Mouse (Mus musculus) thymus, postnatal 14 days (tissue): Measurements from ENCODE around the gene Pcbp2.

Experiments used
- DNase-seq: peaks from one replicate; pipeline ENCODE4 v3.0.0; 2021

Pcbp2 gene

GRCm38 (mm10) chr15:102468675-102469370 lies 1.5 kb upstream of the Pcbp2 start:
- DNase-seq: no peak

- DNase-seq: peak; percentile 86
These were observed 411 bp downstream of the Pcbp2 start for GRCm38 (mm10) chr15:102470605-102471294.

- no peak for DNase-seq
These were observed 931 bp downstream of the Pcbp2 start for GRCm38 (mm10) chr15:102471295-102471645.

GRCm38 (mm10) chr15:102471727-102472126 lies 1.4 kb downstream of the Pcbp2 start:
- DNase-seq: no peak

GRCm38 (mm10) chr15:102473246-102473645 lies 2.9 kb downstream of the Pcbp2 start:
- no peak for DNase-seq

GRCm38 (mm10) chr15:102474520-102474919 lies 4.2 kb downstream of the Pcbp2 start:
- DNase-seq: no peak

- no peak for DNase-seq
These were observed 12.8 kb downstream of the Pcbp2 start for GRCm38 (mm10) chr15:102483136-102483535.

GRCm38 (mm10) chr15:102485853-102486252 lies 15.5 kb downstream of the Pcbp2 start:
- no peak for DNase-seq

GRCm38 (mm10) chr15:102487664-102488063 lies 17.3 kb downstream of the Pcbp2 start:
- no peak for DNase-seq

- DNase-seq: no peak
These were observed 28.0 kb downstream of the Pcbp2 start for GRCm38 (mm10) chr15:102498322-102498721.

GRCm38 (mm10) chr15:102499370-102499769 lies 29.0 kb downstream of the Pcbp2 start:
- DNase-seq: no peak

GRCm38 (mm10) chr15:102499851-102500250 lies 29.5 kb downstream of the Pcbp2 start:
- DNase-seq: no peak

GRCm38 (mm10) chr15:102500479-102500878 lies 30.1 kb downstream of the Pcbp2 start:
- no peak for DNase-seq

- DNase-seq: no peak
These were observed 30.9 kb downstream of the Pcbp2 start for GRCm38 (mm10) chr15:102501084-102501814.

GRCm38 (mm10) chr15:102502254-102502840 lies 32.0 kb downstream of the Pcbp2 start:
- DNase-seq: no peak

GRCm38 (mm10) chr15:102503447-102503846 lies 33.1 kb downstream of the Pcbp2 start, which contains the start of gene Gm10337:
Gm10337 (plus strand) TSS chr15:102503722.
- no peak for DNase-seq

- DNase-seq: no peak
These were observed 33.8 kb downstream of the Pcbp2 start for GRCm38 (mm10) chr15:102503924-102504782.

- no peak for DNase-seq
These were observed 34.9 kb downstream of the Pcbp2 start for GRCm38 (mm10) chr15:102505073-102505769.

- DNase-seq: no peak
These were observed 35.6 kb downstream of the Pcbp2 start for GRCm38 (mm10) chr15:102505770-102506463.

- no peak for DNase-seq
These were observed 36.1 kb downstream of the Pcbp2 start for GRCm38 (mm10) chr15:102506464-102506830.

- no peak for DNase-seq
These were observed 36.5 kb downstream of the Pcbp2 start for GRCm38 (mm10) chr15:102506864-102507263.
